Mouse (Mus musculus): ENCODE results near the gene Adgrl1.
A peak's percentile ranks its signal among the peaks of the same experiment; 100 is the strongest.

The Adgrl1 gene

GRCm38 (mm10) chr8:83899363-83900252 is at the start of gene Adgrl1:
Adgrl1 (plus strand) TSS chr8:83900105.
- peak; percentile 66 to 73 for DNase-seq (ENCODE audit: low spot score in 2 of 2)

GRCm38 (mm10) chr8:83852329-83852728 is 47.6 kb upstream of the Adgrl1 start:
- no peak for DNase-seq (ENCODE audit: low spot score in 2 of 2)

- no peak for DNase-seq (ENCODE audit: low spot score in 2 of 2)
Measured at GRCm38 (mm10) chr8:83853323-83854050, 46.4 kb upstream of the Adgrl1 start.

- DNase-seq (ENCODE audit: low spot score in 2 of 2): no peak
Measured at GRCm38 (mm10) chr8:83856486-83857065, 43.3 kb upstream of the Adgrl1 start.

- no peak for DNase-seq (ENCODE audit: low spot score in 2 of 2)
Measured at GRCm38 (mm10) chr8:83862439-83863268, 37.3 kb upstream of the Adgrl1 start.

- DNase-seq (ENCODE audit: low spot score in 2 of 2): no peak
Measured at GRCm38 (mm10) chr8:83874881-83875655, 24.8 kb upstream of the Adgrl1 start.

- no peak for DNase-seq (ENCODE audit: low spot score in 2 of 2)
Measured at GRCm38 (mm10) chr8:83875656-83876040, 24.3 kb upstream of the Adgrl1 start.

- DNase-seq (ENCODE audit: low spot score in 2 of 2): no peak
Measured at GRCm38 (mm10) chr8:83876080-83876837, 23.6 kb upstream of the Adgrl1 start.

GRCm38 (mm10) chr8:83876838-83877223 is 23.1 kb upstream of the Adgrl1 start:
- no peak for DNase-seq (ENCODE audit: low spot score in 2 of 2)

GRCm38 (mm10) chr8:83888409-83888808 is 11.5 kb upstream of the Adgrl1 start:
- DNase-seq (ENCODE audit: low spot score in 2 of 2): no peak

- no peak for DNase-seq (ENCODE audit: low spot score in 2 of 2)
Measured at GRCm38 (mm10) chr8:83892061-83892460, 7.8 kb upstream of the Adgrl1 start.

- DNase-seq (ENCODE audit: low spot score in 2 of 2): peak; percentile 65 to 75
Measured at GRCm38 (mm10) chr8:83893915-83894314, 6.0 kb upstream of the Adgrl1 start.

- peak; percentile 47 to 57 for DNase-seq (ENCODE audit: low spot score in 2 of 2)
Measured at GRCm38 (mm10) chr8:83895894-83896293, 4.0 kb upstream of the Adgrl1 start.

GRCm38 (mm10) chr8:83896461-83896860 is 3.4 kb upstream of the Adgrl1 start:
- DNase-seq (ENCODE audit: low spot score in 2 of 2): no peak

GRCm38 (mm10) chr8:83897211-83897610 is 2.7 kb upstream of the Adgrl1 start:
- no peak for DNase-seq (ENCODE audit: low spot score in 2 of 2)

- no peak for DNase-seq (ENCODE audit: low spot score in 2 of 2)
Measured at GRCm38 (mm10) chr8:83898456-83898855, 1.4 kb upstream of the Adgrl1 start.

- DNase-seq (ENCODE audit: low spot score in 2 of 2): no peak
Measured at GRCm38 (mm10) chr8:83898985-83899362, 931 bp upstream of the Adgrl1 start.

GRCm38 (mm10) chr8:83900266-83900956 is 506 bp downstream of the Adgrl1 start:
- DNase-seq (ENCODE audit: low spot score in 2 of 2): no peak

- no peak for DNase-seq (ENCODE audit: low spot score in 2 of 2)
Measured at GRCm38 (mm10) chr8:83900957-83901270, 1.0 kb downstream of the Adgrl1 start.

Measured in spleen, postnatal 36 days (tissue).